Mouse (Mus musculus): Measurements from ENCODE around the gene Syn2. TPM values are rescaled to one million over a fixed set of nuclear protein-coding genes. Genes with fewer than 3 reads are reported as not detected.

The Syn2 gene
- polyA plus RNA-seq, 1 experiment from 2014 or later = 5.7 TPM

GRCm38 (mm10) chr6:115165863-115166470 lies 31.3 kb downstream of the Syn2 start:
- no peak overlapping the region for H3K27ac ChIP-seq (replicated peaks; ENCODE audit: low read depth, low read length)
- H3K36me3 ChIP-seq (ENCODE audit: control insufficient read depth, insufficient read depth, low read length) = no peaks in the 10 kb centered on the region
- H3K4me2 ChIP-seq (ENCODE audit: low read depth, low read length) = no peak overlapping the region
- no peak overlapping the region for H3K4me3 ChIP-seq (ENCODE audit: low read depth, low read length)
- 73% methylated on average over 3 of the region's 3 CpGs for WGBS
- ATAC-seq (ENCODE audit: low read depth) (no peak), DNase-seq (ENCODE audit: low spot score) (no peak)
- H3K4me1 ChIP-seq (ENCODE audit: control insufficient read depth, insufficient read depth, low read length) = no peaks in the 10 kb centered on the region
- H3K27me3 ChIP-seq (replicated peaks; ENCODE audit: control insufficient read depth, insufficient read depth, low read length) = no peaks in the 10 kb centered on the region
- no peaks in the 10 kb centered on the region for H3K9me3 ChIP-seq (ENCODE audit: control insufficient read depth, low read length)
- no peak overlapping the region for H3K9ac ChIP-seq (ENCODE audit: low read depth, low read length)

DNA sequence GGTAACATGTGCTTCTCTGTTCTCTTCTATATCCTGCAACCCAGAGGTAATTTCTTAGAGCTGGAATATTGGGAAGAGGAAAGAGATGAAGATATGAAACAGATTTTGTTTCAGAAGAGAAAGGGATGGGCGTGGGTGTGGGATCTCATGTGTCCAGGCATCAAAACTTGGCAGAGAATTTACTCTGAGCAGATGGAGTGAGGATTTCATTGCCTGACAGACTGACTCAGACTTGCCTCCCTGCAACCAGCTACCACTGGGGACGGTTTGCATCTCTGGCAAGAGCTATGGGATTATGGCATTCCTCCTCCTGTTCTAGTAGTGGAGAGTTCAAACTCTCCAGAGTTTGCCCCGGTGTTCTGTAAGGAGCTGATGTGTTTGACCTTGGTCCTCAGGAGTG lies 34.2 kb downstream of the Syn2 start:
- WGBS = 46% methylated on average over 3 of the region's 3 CpGs
- Histone ChIP-seq H3K36me3 (ENCODE audit: control insufficient read depth, insufficient read depth, low read length) (no peaks in the 10 kb centered on the region), H3K27ac (replicated peaks; ENCODE audit: low read depth, low read length) (no peak overlapping the region), H3K27me3 (replicated peaks; ENCODE audit: control insufficient read depth, insufficient read depth, low read length) (no peaks in the 10 kb centered on the region), H3K9me3 (ENCODE audit: control insufficient read depth, low read length) (no peaks in the 10 kb centered on the region), H3K4me1 (ENCODE audit: control insufficient read depth, insufficient read depth, low read length) (no peaks in the 10 kb centered on the region), H3K4me2 (ENCODE audit: low read depth, low read length) (no peak overlapping the region), H3K9ac (ENCODE audit: low read depth, low read length) (no peak overlapping the region), H3K4me3 (ENCODE audit: low read depth, low read length) (no peak overlapping the region)
- DNase-seq (ENCODE audit: low spot score) = peak; percentile 16
- ATAC-seq (ENCODE audit: low read depth) = no peak

- Histone ChIP-seq H3K27ac (replicated peaks; ENCODE audit: low read depth, low read length) (no peak overlapping the region), H3K4me3 (ENCODE audit: low read depth, low read length) (no peak overlapping the region), H3K9ac (ENCODE audit: low read depth, low read length) (no peak overlapping the region), H3K27me3 (replicated peaks; ENCODE audit: control insufficient read depth, insufficient read depth, low read length) (no peaks in the 10 kb centered on the region), H3K4me2 (ENCODE audit: low read depth, low read length) (no peak overlapping the region), H3K4me1 (ENCODE audit: control insufficient read depth, insufficient read depth, low read length) (no peaks in the 10 kb centered on the region), H3K36me3 (ENCODE audit: control insufficient read depth, insufficient read depth, low read length) (no peaks in the 10 kb centered on the region), H3K9me3 (ENCODE audit: control insufficient read depth, low read length) (no peaks in the 10 kb centered on the region)
- WGBS = 67% methylated on average over 2 of the region's 2 CpGs
- ATAC-seq (ENCODE audit: low read depth) = no peak
- DNase-seq (ENCODE audit: low spot score) = no peak
Measured at GRCm38 (mm10) chr6:115169518-115169917, 34.8 kb downstream of the Syn2 start.

GRCm38 (mm10) chr6:115174845-115175244 lies 40.1 kb downstream of the Syn2 start:
- H3K9me3 ChIP-seq (ENCODE audit: control insufficient read depth, low read length) = no peaks in the 10 kb centered on the region
- DNase-seq (ENCODE audit: low spot score) = peak; percentile 19
- no peaks in the 10 kb centered on the region for H3K4me1 ChIP-seq (ENCODE audit: control insufficient read depth, insufficient read depth, low read length)
- no peaks in the 10 kb centered on the region for H3K27me3 ChIP-seq (replicated peaks; ENCODE audit: control insufficient read depth, insufficient read depth, low read length)
- no peaks in the 10 kb centered on the region for H3K36me3 ChIP-seq (ENCODE audit: control insufficient read depth, insufficient read depth, low read length)
- no peak overlapping the region for H3K4me2 ChIP-seq (ENCODE audit: low read depth, low read length)
- 29% methylated on average over 3 of the region's 3 CpGs for WGBS
- no peak for ATAC-seq (ENCODE audit: low read depth)
- H3K9ac ChIP-seq (ENCODE audit: low read depth, low read length) = no peak overlapping the region
- H3K27ac ChIP-seq (replicated peaks; ENCODE audit: low read depth, low read length) = no peak overlapping the region
- no peak overlapping the region for H3K4me3 ChIP-seq (ENCODE audit: low read depth, low read length)

DNA sequence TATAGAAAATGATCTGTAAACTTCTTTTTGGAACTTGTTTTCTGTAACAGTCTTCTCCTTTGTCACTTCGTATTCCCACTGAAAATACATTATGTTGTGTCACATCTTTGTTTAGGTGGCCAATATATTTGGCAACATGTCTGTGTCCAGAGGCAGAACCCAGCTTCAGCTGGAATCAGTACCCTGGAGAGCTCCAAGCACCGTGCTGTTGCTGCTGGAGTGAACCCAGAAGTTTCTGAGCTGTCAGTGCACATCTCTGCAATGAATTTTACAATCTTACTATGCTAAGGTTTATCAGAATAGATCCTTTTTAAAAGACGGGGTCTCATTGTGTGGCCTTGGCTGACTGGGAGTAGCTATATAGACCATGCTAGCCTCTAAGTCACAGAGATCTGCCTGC lies 44.1 kb downstream of the Syn2 start:
- H3K4me2 ChIP-seq (ENCODE audit: low read depth, low read length) = no peak overlapping the region
- H3K9me3 ChIP-seq (ENCODE audit: control insufficient read depth, low read length) = no peaks in the 10 kb centered on the region
- no peak overlapping the region for H3K4me3 ChIP-seq (ENCODE audit: low read depth, low read length)
- ATAC-seq (ENCODE audit: low read depth) = no peak
- peak; percentile 74 for DNase-seq (ENCODE audit: low spot score)
- no peak overlapping the region for H3K27ac ChIP-seq (replicated peaks; ENCODE audit: low read depth, low read length)
- H3K4me1 ChIP-seq (ENCODE audit: control insufficient read depth, insufficient read depth, low read length) = no peaks in the 10 kb centered on the region
- no peak overlapping the region for H3K9ac ChIP-seq (ENCODE audit: low read depth, low read length)
- no peaks in the 10 kb centered on the region for H3K36me3 ChIP-seq (ENCODE audit: control insufficient read depth, insufficient read depth, low read length)
- H3K27me3 ChIP-seq (replicated peaks; ENCODE audit: control insufficient read depth, insufficient read depth, low read length) = no peaks in the 10 kb centered on the region
- WGBS = 23% methylated on average over 3 of the region's 3 CpGs

DNA sequence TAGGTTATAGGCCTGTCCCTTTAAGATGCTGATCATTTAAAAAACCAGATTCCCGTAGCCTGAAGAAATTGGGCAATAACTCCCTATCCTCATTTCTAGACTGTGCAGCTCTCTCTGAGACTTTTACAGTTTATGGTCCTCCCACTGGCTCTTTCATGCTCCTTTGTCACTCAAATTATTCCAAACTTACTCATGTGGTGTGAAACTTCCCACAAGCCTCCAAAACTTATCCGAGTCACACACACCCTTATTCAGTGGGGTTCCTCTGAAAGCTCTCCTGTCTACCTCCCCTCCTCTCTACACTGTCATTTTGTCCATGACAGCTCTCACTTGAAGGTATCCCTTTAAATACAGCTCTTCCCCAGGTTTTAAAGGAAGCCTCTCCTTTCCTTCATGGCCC lies 46.4 kb downstream of the Syn2 start:
- H3K4me3 ChIP-seq (ENCODE audit: low read depth, low read length) = no peak overlapping the region
- no peak overlapping the region for H3K4me2 ChIP-seq (ENCODE audit: low read depth, low read length)
- H3K9me3 ChIP-seq (ENCODE audit: control insufficient read depth, low read length) = no peaks in the 10 kb centered on the region
- H3K4me1 ChIP-seq (ENCODE audit: control insufficient read depth, insufficient read depth, low read length) = no peaks in the 10 kb centered on the region
- 76% methylated on average over 2 of the region's 2 CpGs for WGBS
- DNase-seq (ENCODE audit: low spot score) = no peak
- H3K9ac ChIP-seq (ENCODE audit: low read depth, low read length) = no peak overlapping the region
- no peak for ATAC-seq (ENCODE audit: low read depth)
- H3K27ac ChIP-seq (replicated peaks; ENCODE audit: low read depth, low read length) = no peak overlapping the region
- H3K36me3 ChIP-seq (ENCODE audit: control insufficient read depth, insufficient read depth, low read length) = no peaks in the 10 kb centered on the region
- no peaks in the 10 kb centered on the region for H3K27me3 ChIP-seq (replicated peaks; ENCODE audit: control insufficient read depth, insufficient read depth, low read length)

- no peaks in the 10 kb centered on the region for H3K9me3 ChIP-seq (ENCODE audit: control insufficient read depth, low read length)
- no peaks in the 10 kb centered on the region for H3K4me1 ChIP-seq (ENCODE audit: control insufficient read depth, insufficient read depth, low read length)
- no peak for DNase-seq (ENCODE audit: low spot score)
- H3K9ac ChIP-seq (ENCODE audit: low read depth, low read length) = no peak overlapping the region
- H3K27me3 ChIP-seq (replicated peaks; ENCODE audit: control insufficient read depth, insufficient read depth, low read length) = no peaks in the 10 kb centered on the region
- no peaks in the 10 kb centered on the region for H3K36me3 ChIP-seq (ENCODE audit: control insufficient read depth, insufficient read depth, low read length)
- ATAC-seq (ENCODE audit: low read depth) = no peak
- no peak overlapping the region for H3K27ac ChIP-seq (replicated peaks; ENCODE audit: low read depth, low read length)
- H3K4me3 ChIP-seq (ENCODE audit: low read depth, low read length) = no peak overlapping the region
- WGBS = 67% methylated on average over 7 of the region's 7 CpGs
- no peak overlapping the region for H3K4me2 ChIP-seq (ENCODE audit: low read depth, low read length)
Measured at GRCm38 (mm10) chr6:115191111-115191510, 56.4 kb downstream of the Syn2 start.

DNA sequence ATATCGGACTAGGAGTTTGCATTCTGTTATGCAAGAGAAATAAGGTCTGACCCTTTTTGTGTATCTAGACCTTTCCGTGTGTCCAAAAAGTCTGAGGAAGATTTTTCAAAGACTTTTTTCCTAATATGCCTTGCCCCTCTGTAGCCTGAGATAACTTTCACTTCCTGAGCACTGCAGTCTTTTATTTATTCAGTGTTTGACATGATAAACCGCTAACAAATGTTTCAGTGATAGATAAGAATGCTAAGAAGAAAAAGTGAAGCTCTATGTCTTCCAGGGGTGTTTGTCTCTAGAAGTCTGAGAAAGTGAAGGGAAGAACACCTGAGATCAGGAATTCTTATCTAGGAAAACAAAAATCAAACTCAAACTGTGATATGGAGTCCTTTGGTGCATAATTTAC lies 66.1 kb downstream of the Syn2 start:
- no peaks in the 10 kb centered on the region for H3K4me1 ChIP-seq (ENCODE audit: control insufficient read depth, insufficient read depth, low read length)
- no peaks in the 10 kb centered on the region for H3K27me3 ChIP-seq (replicated peaks; ENCODE audit: control insufficient read depth, insufficient read depth, low read length)
- 71% methylated on average over 3 of the region's 3 CpGs for WGBS
- H3K36me3 ChIP-seq (ENCODE audit: control insufficient read depth, insufficient read depth, low read length) = no peaks in the 10 kb centered on the region
- H3K4me3 ChIP-seq (ENCODE audit: low read depth, low read length) = no peak overlapping the region
- no peaks in the 10 kb centered on the region for H3K9me3 ChIP-seq (ENCODE audit: control insufficient read depth, low read length)
- H3K27ac ChIP-seq (replicated peaks; ENCODE audit: low read depth, low read length) = no peak overlapping the region
- ATAC-seq (ENCODE audit: low read depth) (no peak), DNase-seq (ENCODE audit: low spot score) (no peak)
- H3K9ac ChIP-seq (ENCODE audit: low read depth, low read length) = no peak overlapping the region
- no peak overlapping the region for H3K4me2 ChIP-seq (ENCODE audit: low read depth, low read length)

DNA sequence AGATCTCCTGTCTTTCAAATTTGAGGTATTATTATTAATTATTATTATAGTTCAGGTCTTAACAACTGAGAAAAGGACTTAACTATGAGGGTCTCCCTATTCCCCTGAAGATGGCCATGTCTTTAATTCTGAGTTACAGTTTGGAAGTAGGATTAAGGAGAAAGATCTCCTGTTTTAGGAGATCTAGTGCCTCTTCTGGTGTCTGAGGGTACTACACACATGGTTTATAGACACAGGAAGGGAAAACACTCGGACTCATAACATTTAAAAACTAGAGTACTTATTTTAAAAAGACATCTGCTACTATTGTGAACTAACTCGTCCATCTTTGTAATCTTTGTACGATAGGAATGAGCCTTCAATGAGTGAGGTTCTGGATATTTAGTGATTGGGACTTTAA lies 68.3 kb downstream of the Syn2 start:
- Histone ChIP-seq H3K27me3 (replicated peaks; ENCODE audit: control insufficient read depth, insufficient read depth, low read length) (no peaks in the 10 kb centered on the region), H3K9ac (ENCODE audit: low read depth, low read length) (no peak overlapping the region), H3K9me3 (ENCODE audit: control insufficient read depth, low read length) (no peaks in the 10 kb centered on the region), H3K27ac (replicated peaks; ENCODE audit: low read depth, low read length) (no peak overlapping the region), H3K4me2 (ENCODE audit: low read depth, low read length) (no peak overlapping the region), H3K4me3 (ENCODE audit: low read depth, low read length) (no peak overlapping the region), H3K4me1 (ENCODE audit: control insufficient read depth, insufficient read depth, low read length) (no peaks in the 10 kb centered on the region), H3K36me3 (ENCODE audit: control insufficient read depth, insufficient read depth, low read length) (no peaks in the 10 kb centered on the region)
- DNase-seq (ENCODE audit: low spot score) (no peak), ATAC-seq (ENCODE audit: low read depth) (no peak)
- 72% methylated on average over 3 of the region's 3 CpGs for WGBS
